Mouse (Mus musculus) lung, adult 2 months (tissue): ENCODE results near the gene Rnf208.

Experiments
- CTCF ChIP-seq: fragments of 200-500 bp; IDR thresholded peaks from 2 replicates; pipeline ENCODE4 v1.5.1; 2011; ENCODE audit warnings: mild to moderate bottlenecking, low read length, control low read depth; ENCODE audit not compliant: insufficient read depth
- POLR2A ChIP-seq: fragments of 200-500 bp; IDR thresholded peaks from 2 replicates; pipeline ENCODE4 v1.6.1; 2011; ENCODE audit warnings: low read depth, mild to moderate bottlenecking, control low read depth, low read length, borderline replicate concordance; ENCODE audit errors: extremely low read depth

DNA sequence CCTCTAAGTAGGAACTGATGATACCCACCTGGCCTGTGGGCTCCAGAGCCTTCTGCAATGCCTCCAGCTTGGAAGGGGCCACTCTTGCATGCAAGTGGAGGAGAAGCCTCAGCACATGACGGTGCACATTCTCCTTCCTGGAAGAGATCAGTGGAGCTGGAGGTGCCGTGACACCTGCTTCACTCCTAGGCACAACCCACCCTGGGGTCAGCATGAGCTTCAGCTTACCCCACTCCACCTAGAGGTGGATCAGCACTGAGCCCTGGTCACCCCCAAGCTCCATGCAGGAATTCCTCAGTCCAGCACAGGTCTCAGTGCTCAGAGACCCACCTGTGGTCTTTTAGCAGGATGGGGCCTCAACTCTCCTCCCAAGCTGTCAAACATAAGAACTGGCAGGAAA, 41.4 kb upstream of the Rnf208 start:
- no peak for TF ChIP-seq POLR2A
- TF ChIP-seq CTCF: no peak
